Mouse (Mus musculus) myocyte (in vitro differentiated cells): ENCODE measurements at regions not wholly inside any gene's neighbourhood (a gene's known extent, or its start where the extent isn't known, plus 50 kb on each side); places are given as distances from the start of the nearest gene placed in this dataset.

Source experiments
- H3K27me3 ChIP-seq: one replicate; pipeline ENCODE4 v1.6.1; 2011; ENCODE audit not compliant: control insufficient read depth, insufficient read depth, insufficient read length
- H3K36me3 ChIP-seq: one replicate; pipeline ENCODE4 v1.6.1; 2011; ENCODE audit not compliant: control insufficient read depth, insufficient read depth
- H3K4me2 ChIP-seq: one replicate; pipeline ENCODE4 v1.6.1; 2011; ENCODE audit warnings: low read depth, control low read depth
- H3K4me3 ChIP-seq: one replicate; pipeline ENCODE4 v1.5.1; 2011; ENCODE audit warnings: mild to moderate bottlenecking, control low read depth, moderate library complexity
- H3K79me2 ChIP-seq: one replicate; pipeline ENCODE4 v1.6.1; 2011; ENCODE audit not compliant: control insufficient read depth, insufficient read depth
- H3ac ChIP-seq: one replicate; pipeline ENCODE4 v1.6.1; 2011; ENCODE audit not compliant: control insufficient read depth, insufficient read length
- CEBPB ChIP-seq: IDR thresholded peaks from 2 replicates; pipeline ENCODE4 v1.6.1; 2011; ENCODE audit warnings: mild to moderate bottlenecking, moderate library complexity; ENCODE audit not compliant: poor library complexity, insufficient read depth, severe bottlenecking
- E2F4 ChIP-seq: IDR thresholded peaks from one replicate; pipeline ENCODE4 v1.6.1; 2011; ENCODE audit warnings: mild to moderate bottlenecking, control low read depth, moderate library complexity; ENCODE audit not compliant: insufficient read depth
- MAX ChIP-seq: IDR thresholded peaks from one replicate; pipeline ENCODE4 v1.6.1; 2011; ENCODE audit warnings: low read depth, mild to moderate bottlenecking, control low read depth
- MYOD1 ChIP-seq, 3 experiments: IDR thresholded peaks; one replicate each; pipeline ENCODE4 v1.6.1; 2011; ENCODE audit warnings: control low read depth in 2 of 3, low read depth in 2 of 3, mild to moderate bottlenecking in 2 of 3, moderate library complexity in 1 of 3; ENCODE audit not compliant: insufficient read length in 2 of 3, control insufficient read depth in 1 of 3
- MYOG ChIP-seq, 3 experiments: IDR thresholded peaks; one replicate each; pipeline ENCODE4 v1.6.1; 2011; ENCODE audit warnings: control low read depth in 2 of 3, low read depth in 2 of 3, mild to moderate bottlenecking in 2 of 3; ENCODE audit not compliant: insufficient read length in 2 of 3, control insufficient read depth in 1 of 3, insufficient read depth in 1 of 3
- POLR2A ChIP-seq: IDR thresholded peaks from one replicate; pipeline ENCODE4 v1.6.1; 2011; ENCODE audit warnings: low read depth, mild to moderate bottlenecking, control low read depth, moderate library complexity; ENCODE audit not compliant: insufficient read length
- POLR2AphosphoS2 ChIP-seq: IDR thresholded peaks from one replicate; pipeline ENCODE4 v1.6.1; 2011; ENCODE audit warnings: low read depth, control low read depth; ENCODE audit not compliant: insufficient read length
- REST ChIP-seq: IDR thresholded peaks from one replicate; pipeline ENCODE4 v1.6.1; 2011; ENCODE audit warnings: mild to moderate bottlenecking, control low read depth, moderate library complexity; ENCODE audit not compliant: insufficient read depth, insufficient read length
- SRF ChIP-seq: IDR thresholded peaks from one replicate; pipeline ENCODE4 v1.6.1; 2011; ENCODE audit warnings: low read depth; ENCODE audit not compliant: control insufficient read depth, insufficient read length
- TCF12 ChIP-seq: IDR thresholded peaks from one replicate; pipeline ENCODE4 v1.6.1; 2011; ENCODE audit warnings: mild to moderate bottlenecking, control low read depth; ENCODE audit not compliant: poor library complexity, insufficient read depth, severe bottlenecking
- TCF3 ChIP-seq: IDR thresholded peaks from one replicate; pipeline ENCODE4 v1.6.1; 2011; ENCODE audit warnings: low read depth, control low read depth; ENCODE audit not compliant: insufficient read length
- USF1 ChIP-seq: IDR thresholded peaks from one replicate; pipeline ENCODE4 v1.6.1; 2011; ENCODE audit warnings: low read depth, mild to moderate bottlenecking, control low read depth, moderate library complexity

DNA sequence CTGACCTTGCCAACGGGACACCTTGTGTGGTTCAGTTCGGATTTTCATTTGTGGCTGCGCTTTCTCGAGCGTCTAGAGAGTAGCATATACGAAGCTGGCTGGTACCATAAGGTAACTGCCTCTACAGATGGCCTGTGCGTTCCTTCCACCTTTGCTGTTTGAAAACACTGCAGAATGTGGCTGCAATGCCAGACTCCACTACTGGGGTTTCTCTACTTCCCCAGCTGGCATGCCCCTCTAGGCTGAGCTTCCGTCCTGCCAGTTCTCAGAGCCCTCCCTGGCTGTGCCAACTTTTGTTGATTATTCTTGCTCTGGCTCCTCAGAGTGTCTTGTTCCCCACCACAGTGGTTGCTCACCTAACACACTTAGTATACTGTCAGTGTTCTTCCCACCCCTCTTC, 120.7 kb downstream of the Tle3 start:
- no peak overlapping the region for H3K4me3 ChIP-seq
- peaks cover 44% of the 10 kb centered on the region for H3K27me3 ChIP-seq
- TF ChIP-seq USF1 (no peak), MYOD1 (IDR thresholded peaks at IDR 0.05; ENCODE audit: control insufficient read depth in 1 of 3, insufficient read length in 2 of 3, low read depth in 2 of 3) (no peak), MYOG (IDR thresholded peaks at IDR 0.05; ENCODE audit: control insufficient read depth in 1 of 3, insufficient read depth in 1 of 3, insufficient read length in 2 of 3, low read depth in 2 of 3) (no peak), CEBPB (no peak), MAX (no peak), REST (no peak), TCF12 (no peak), TCF3 (no peak), POLR2AphosphoS2 (no peak), SRF (no peak), POLR2A (no peak), E2F4 (no peak)
- H3ac ChIP-seq: no peak overlapping the region
- H3K79me2 ChIP-seq: no peaks in the 10 kb centered on the region
- no peaks in the 10 kb centered on the region for H3K36me3 ChIP-seq
- H3K4me2 ChIP-seq: no peak overlapping the region

- Histone ChIP-seq H3K27me3 (peaks cover 47% of the 10 kb centered on the region), H3K4me2 (no peak overlapping the region), H3K79me2 (no peaks in the 10 kb centered on the region), H3K4me3 (no peak overlapping the region), H3ac (no peak overlapping the region), H3K36me3 (no peaks in the 10 kb centered on the region)
- TF ChIP-seq TCF3 (no peak), POLR2AphosphoS2 (no peak), CEBPB (no peak), MYOG (IDR thresholded peaks at IDR 0.05; ENCODE audit: control insufficient read depth in 1 of 3, insufficient read depth in 1 of 3, insufficient read length in 2 of 3, low read depth in 2 of 3) (no peak), E2F4 (no peak), MAX (no peak), USF1 (no peak)
These were observed 119.1 kb downstream of the Tle3 start for GRCm38 (mm10) chr9:61491131-61491712.

- no peaks in the 10 kb centered on the region for H3K36me3 ChIP-seq
- no peak overlapping the region for H3K4me2 ChIP-seq
- H3K27me3 ChIP-seq: peaks cover 43% of the 10 kb centered on the region
- no peak overlapping the region for H3K4me3 ChIP-seq
- no peak for TF ChIP-seq TCF12
- no peak for TF ChIP-seq POLR2A
- no peak for TF ChIP-seq CEBPB
- no peak overlapping the region for H3ac ChIP-seq
- no peaks in the 10 kb centered on the region for H3K79me2 ChIP-seq
These were observed 117.8 kb downstream of the Tle3 start for GRCm38 (mm10) chr9:61489983-61490382.

DNA sequence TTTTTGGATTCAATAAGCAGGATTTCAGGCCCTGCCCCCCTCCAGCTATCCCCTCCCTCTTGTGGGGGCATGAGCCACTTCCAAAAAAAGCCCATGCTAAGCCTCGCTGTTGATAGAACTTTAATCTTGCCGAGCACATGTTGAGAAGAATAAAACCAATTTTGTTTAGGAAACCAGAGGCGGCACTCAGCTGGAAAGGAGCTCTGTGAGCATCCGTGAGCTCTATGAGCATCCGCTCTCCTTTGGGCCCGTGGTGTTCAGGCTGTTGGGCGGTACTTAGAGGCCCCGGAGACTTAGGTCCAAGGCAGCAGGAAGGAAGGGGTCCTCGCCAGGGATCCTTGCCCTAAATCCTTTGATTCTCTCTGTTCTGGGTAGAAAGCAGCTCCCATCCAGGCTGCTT, 117.0 kb downstream of the Tle3 start:
- H3K36me3 ChIP-seq: no peaks in the 10 kb centered on the region
- H3K79me2 ChIP-seq: no peaks in the 10 kb centered on the region
- no peak for TF ChIP-seq MYOD1 (IDR thresholded peaks at IDR 0.05; ENCODE audit: control insufficient read depth in 1 of 3, insufficient read length in 2 of 3, low read depth in 2 of 3)
- TF ChIP-seq REST: no peak
- TF ChIP-seq USF1: no peak
- no peak for TF ChIP-seq MYOG (IDR thresholded peaks at IDR 0.05; ENCODE audit: control insufficient read depth in 1 of 3, insufficient read depth in 1 of 3, insufficient read length in 2 of 3, low read depth in 2 of 3)
- TF ChIP-seq CEBPB: no peak
- TF ChIP-seq MAX: no peak
- no peak for TF ChIP-seq TCF3
- TF ChIP-seq SRF: no peak
- TF ChIP-seq TCF12: no peak
- peaks cover 43% of the 10 kb centered on the region for H3K27me3 ChIP-seq
- H3ac ChIP-seq: no peak overlapping the region
- H3K4me2 ChIP-seq: no peak overlapping the region
- no peak overlapping the region for H3K4me3 ChIP-seq

DNA sequence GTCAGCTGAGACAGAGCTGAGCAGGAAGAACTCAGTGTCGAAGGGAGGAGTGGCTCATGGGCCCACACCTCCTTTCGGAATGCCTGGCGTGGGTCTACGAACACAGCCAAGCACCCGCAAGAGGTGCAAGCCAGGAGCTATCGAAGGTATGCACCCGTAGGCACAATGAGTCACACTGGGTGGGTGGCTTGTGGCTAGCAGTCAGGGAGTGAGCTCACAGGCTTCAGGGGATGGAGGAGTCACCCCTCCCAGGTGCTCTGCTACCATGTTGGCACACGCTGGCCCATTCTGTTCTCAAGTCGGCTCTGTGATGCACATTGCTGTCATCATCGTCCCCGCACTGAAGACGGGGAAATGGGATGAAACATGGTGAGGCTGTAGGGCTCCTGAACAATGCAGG, 115.7 kb downstream of the Tle3 start:
- Histone ChIP-seq H3ac (no peak overlapping the region), H3K4me3 (no peak overlapping the region), H3K79me2 (no peaks in the 10 kb centered on the region), H3K27me3 (peaks cover 32% of the 10 kb centered on the region), H3K4me2 (no peak overlapping the region), H3K36me3 (no peaks in the 10 kb centered on the region)
- TF ChIP-seq TCF12 (no peak), POLR2AphosphoS2 (no peak)
